Mouse (Mus musculus) frontal cortex, adult (tissue): ENCODE measurements at regions not wholly inside any gene's neighbourhood (a gene's known extent, or its start where the extent isn't known, plus 50 kb on each side); places are given as distances from the start of the nearest gene placed in this dataset.

Experiments
- ATAC-seq: cut with Nextera tagmentation; 2 replicates; pipeline ENCODE4 v1.9.2; 2017; ENCODE audit warnings: mild to moderate bottlenecking, moderate library complexity, mixed read lengths; ENCODE audit not compliant: low TSS enrichment

DNA sequence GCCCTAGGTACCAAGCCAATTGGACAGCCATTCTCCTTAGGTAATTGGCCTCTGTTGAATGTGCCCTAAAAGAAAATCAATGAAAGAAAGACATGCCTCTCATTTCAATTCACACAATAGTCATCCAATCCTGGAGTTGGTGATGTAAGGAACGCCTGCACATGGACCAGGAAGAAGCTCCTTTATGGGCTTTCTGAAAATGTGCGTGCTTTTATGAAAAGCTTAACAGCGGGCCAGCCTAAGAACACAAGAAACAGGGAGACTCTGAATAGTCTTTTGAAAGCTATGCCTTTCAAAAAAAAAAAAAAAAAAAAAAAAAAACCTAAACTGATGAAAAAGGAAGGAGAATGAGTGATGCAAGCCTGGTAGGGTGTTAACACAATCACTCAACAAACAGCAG is 183.1 kb downstream of the Pcdh19 start:
- ATAC-seq = no peak

DNA sequence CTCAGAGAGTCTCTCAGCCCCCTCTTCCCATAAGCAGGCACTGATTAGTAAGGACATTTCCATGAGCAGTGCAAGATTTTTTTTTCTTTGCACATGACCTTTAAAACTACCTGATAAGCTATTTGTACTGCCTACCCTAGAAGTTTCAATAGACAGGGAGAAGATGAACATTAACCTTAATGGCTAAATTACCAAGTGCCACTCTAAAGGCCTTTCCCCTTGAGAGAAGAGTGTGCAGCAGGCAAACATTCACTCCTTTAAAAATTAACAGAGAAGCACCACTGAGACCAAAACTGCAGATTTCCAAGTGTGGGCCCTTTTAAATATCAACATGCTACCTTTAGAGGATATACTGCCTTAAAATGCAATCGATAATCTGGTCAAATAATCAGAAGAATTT is 226.9 kb downstream of the Pcdh19 start:
- no peak for ATAC-seq

DNA sequence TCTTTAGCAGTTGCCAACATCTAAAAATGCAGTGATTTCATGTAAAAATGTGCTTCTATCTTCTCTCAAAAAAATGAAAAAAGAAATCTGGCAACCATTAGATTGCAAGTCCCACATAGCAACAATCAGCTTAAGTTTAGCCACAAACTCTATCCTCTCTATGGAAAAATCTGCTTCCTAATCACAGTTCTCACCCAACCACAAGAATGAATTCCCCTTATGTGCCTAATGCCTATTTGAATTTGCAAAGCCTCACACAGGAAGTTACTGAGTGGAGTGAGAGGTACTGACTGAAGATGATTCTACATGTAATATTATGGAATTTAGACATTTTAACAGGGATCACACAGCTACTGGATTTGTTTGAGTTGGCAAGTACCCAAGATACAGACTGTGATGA is 241.4 kb downstream of the Pcdh19 start:
- ATAC-seq = peak; percentile 55

DNA sequence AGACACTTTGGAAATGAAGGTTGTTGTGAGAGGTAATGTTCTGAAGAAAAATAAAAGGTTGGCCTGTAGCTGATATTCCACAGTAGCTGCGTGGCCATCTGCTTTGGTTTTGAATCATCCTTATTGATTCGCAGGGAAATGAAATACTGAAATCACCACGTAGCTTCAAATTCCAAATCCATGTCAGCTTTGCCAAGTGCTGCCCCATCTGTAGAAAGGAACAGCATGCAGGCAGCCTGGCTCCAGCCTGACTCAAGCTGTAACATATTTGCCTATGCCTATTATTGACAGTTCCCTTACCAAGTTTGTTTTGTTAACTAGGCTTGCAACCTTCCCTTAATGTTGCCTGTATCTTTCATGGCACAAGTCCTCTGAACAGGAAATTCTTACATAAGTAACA is 286.3 kb downstream of the Pcdh19 start:
- ATAC-seq = no peak

DNA sequence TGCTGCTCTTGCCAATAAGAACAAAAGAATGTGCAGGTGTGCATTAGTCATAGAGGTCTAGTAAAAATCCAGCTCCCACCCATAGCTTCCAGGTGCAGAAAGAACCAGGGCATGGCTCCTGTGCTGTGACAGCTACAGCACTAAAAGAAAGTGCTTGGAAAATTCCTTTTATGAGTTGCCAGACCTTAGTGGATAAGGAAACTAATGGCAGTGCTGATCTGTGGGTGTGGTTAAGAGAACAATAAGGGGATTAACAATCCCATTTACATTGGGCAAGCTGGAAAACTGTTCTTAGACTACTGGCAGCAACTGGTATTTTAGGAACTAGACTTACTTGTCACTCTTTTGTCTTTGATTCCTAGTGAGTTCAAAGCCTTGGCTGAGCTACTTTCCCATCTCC is 301.0 kb downstream of the Pcdh19 start:
- ATAC-seq = no peak

DNA sequence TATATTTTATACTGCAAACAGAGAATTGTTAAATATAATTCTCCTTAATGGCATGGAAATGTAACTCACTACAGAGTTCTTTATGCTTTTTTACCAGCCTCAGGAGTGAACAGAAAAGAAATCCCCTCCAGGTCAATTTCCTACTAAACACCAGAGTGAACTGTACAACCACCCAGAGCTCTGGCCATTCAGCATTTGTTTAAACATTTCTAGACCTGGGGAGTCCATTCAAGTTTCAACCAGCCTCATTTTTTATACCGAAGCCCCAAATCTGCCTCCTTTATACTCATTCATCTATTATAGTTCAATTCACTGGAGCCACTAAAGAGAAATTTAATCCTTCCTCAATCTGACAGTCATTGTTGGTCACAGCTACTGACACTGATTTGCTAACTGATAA is 314.8 kb downstream of the Pcdh19 start:
- ATAC-seq = no peak

DNA sequence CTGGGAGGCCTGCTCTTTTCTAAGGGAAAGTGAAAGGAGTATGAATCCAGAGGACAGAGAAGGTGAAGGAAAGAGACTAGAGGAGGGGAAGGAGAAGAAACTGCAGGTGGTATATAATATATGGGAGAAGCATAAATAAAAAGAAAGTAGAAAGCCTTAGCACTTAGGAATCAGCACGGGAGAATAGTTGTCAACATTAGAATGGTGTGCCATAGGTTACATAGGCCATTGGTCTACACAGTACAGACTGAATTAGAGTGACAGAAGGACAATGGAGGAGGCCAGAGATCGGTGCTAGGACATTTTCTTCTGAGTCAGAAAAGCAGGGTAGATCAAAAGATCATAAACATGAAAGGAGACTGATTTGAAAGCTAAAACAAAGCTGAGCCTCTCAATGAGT is 315.7 kb downstream of the Pcdh19 start:
- no peak for ATAC-seq

DNA sequence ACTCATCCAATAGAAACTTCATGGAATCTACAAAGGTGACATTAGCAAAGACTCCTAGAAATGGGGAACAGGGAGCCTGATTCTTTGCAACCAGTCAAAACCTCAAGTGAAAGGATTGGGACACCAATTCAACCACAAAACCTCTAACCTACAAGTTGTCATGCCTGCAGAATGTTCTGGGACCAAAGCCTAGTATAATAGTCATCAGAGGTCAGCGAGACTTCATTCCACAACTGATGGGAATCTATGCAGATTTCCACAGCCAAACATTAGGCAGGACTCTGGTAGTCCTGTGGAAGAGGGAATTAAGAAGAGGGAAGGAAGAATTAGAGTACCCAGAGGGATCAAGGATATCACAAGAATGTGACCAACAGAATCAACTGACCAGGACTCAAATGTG is 316.4 kb downstream of the Pcdh19 start:
- ATAC-seq = no peak

DNA sequence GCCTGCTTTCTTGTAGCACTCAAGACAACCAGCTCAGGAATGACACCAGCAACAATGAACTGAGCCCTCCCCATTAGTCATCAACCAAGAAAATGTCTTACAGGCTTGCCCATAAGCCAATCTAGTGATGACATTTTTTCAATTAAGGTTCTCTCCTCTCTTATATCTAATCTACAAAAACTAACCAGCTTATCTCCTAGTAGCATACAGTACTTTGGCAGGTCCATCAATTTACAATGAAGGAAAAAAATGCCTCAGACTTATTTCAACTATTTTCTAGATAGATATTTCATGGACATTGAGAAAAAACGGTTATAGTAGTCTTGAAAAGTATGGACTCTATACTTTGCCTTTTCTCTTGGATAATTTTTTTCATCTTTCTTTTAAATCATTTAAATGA is 328.0 kb downstream of the Pcdh19 start:
- no peak for ATAC-seq
